Mouse (Mus musculus): ENCODE measurements around the gene Coa6.

Gene Coa6

GRCm38 (mm10) chr8:126464071-126464470 lies 41.8 kb downstream of the Coa6 start:
- in situ Hi-C loops (cut with MboI), result no loop called here

GRCm38 (mm10) chr8:126473802-126474298 lies 51.5 kb downstream of the Coa6 start:
- in situ Hi-C loops (cut with MboI), result no loop called here

GRCm38 (mm10) chr8:126474299-126475187 lies 52.2 kb downstream of the Coa6 start, which contains the start of gene Tarbp1:
TSS of gene Tarbp1 (minus strand) at chr8:126475065.
- in situ Hi-C loops (cut with MboI), result no loop called here
